Mouse (Mus musculus): ENCODE measurements at regions not wholly inside any gene's neighbourhood (a gene's known extent, or its start where the extent isn't known, plus 50 kb on each side); places are given as distances from the start of the nearest gene placed in this dataset.

- H3K9ac ChIP-seq, result no peak overlapping the region
- H3K4me2 ChIP-seq, result peak overlapping the region; percentile 40; the same call in 1 of the 2 replicates
- no peak for ATAC-seq (ENCODE audit: low read depth)
- WGBS, result 64% methylated on average over 3 of the region's 3 CpGs
- no peaks in the 10 kb centered on the region for H3K36me3 ChIP-seq
- peaks cover 23% of the 10 kb centered on the region for H3K4me1 ChIP-seq (replicated peaks)
- H3K9me3 ChIP-seq, result no peaks in the 10 kb centered on the region
- H3K27ac ChIP-seq (replicated peaks), result peak overlapping the region; percentile 78
- H3K4me3 ChIP-seq, result no peak overlapping the region
- no peaks in the 10 kb centered on the region for H3K27me3 ChIP-seq
Observed at GRCm38 (mm10) chr11:71390151-71390550, 159.6 kb upstream of the Nlrp1b start.

- no peak overlapping the region for H3K4me2 ChIP-seq
- H3K27me3 ChIP-seq, result no peaks in the 10 kb centered on the region
- H3K27ac ChIP-seq (replicated peaks), result no peak overlapping the region
- H3K9ac ChIP-seq, result no peak overlapping the region
- ATAC-seq (ENCODE audit: low read depth), result no peak
- no peaks in the 10 kb centered on the region for H3K36me3 ChIP-seq
- no peaks in the 10 kb centered on the region for H3K9me3 ChIP-seq
- no peak overlapping the region for H3K4me3 ChIP-seq
- 58% methylated on average over 3 of the region's 3 CpGs for WGBS
- H3K4me1 ChIP-seq (replicated peaks), result peaks cover 23% of the 10 kb centered on the region
Observed at GRCm38 (mm10) chr11:71390616-71391015, 160.1 kb upstream of the Nlrp1b start.

GRCm38 (mm10) chr11:71393406-71393805, 162.9 kb upstream of the Nlrp1b start:
- no peaks in the 10 kb centered on the region for H3K9me3 ChIP-seq
- H3K4me1 ChIP-seq (replicated peaks), result peaks cover 23% of the 10 kb centered on the region
- H3K4me2 ChIP-seq, result no peak overlapping the region
- H3K4me3 ChIP-seq, result no peak overlapping the region
- 82% methylated on average over 5 of the region's 5 CpGs for WGBS
- no peaks in the 10 kb centered on the region for H3K27me3 ChIP-seq
- no peak overlapping the region for H3K27ac ChIP-seq (replicated peaks)
- no peak overlapping the region for H3K9ac ChIP-seq
- H3K36me3 ChIP-seq, result no peaks in the 10 kb centered on the region
- ATAC-seq (ENCODE audit: low read depth), result no peak

GRCm38 (mm10) chr11:71395023-71395422, 164.5 kb upstream of the Nlrp1b start:
- WGBS, result 34% methylated on average over 4 of the region's 4 CpGs
- ATAC-seq (ENCODE audit: low read depth), result peak; percentile 65; the same call in 1 of the 2 replicates
- Histone ChIP-seq H3K9me3 (no peaks in the 10 kb centered on the region), H3K27me3 (no peaks in the 10 kb centered on the region), H3K4me3 (no peak overlapping the region), H3K4me1 (replicated peaks) (peaks cover 12% of the 10 kb centered on the region), H3K27ac (replicated peaks) (no peak overlapping the region), H3K4me2 (no peak overlapping the region), H3K9ac (no peak overlapping the region), H3K36me3 (no peaks in the 10 kb centered on the region)

GRCm38 (mm10) chr11:71395631-71396030, 165.1 kb upstream of the Nlrp1b start:
- no peak overlapping the region for H3K4me3 ChIP-seq
- peaks cover 6% of the 10 kb centered on the region for H3K4me1 ChIP-seq (replicated peaks)
- no peak overlapping the region for H3K4me2 ChIP-seq
- H3K27ac ChIP-seq (replicated peaks), result no peak overlapping the region
- WGBS, result 48% methylated on average over 1 of the region's 1 CpGs
- H3K36me3 ChIP-seq, result no peaks in the 10 kb centered on the region
- no peaks in the 10 kb centered on the region for H3K9me3 ChIP-seq
- no peaks in the 10 kb centered on the region for H3K27me3 ChIP-seq
- no peak overlapping the region for H3K9ac ChIP-seq
- no peak for ATAC-seq (ENCODE audit: low read depth)

GRCm38 (mm10) chr11:71400351-71400750, 169.8 kb upstream of the Nlrp1b start:
- no peak for ATAC-seq (ENCODE audit: low read depth)
- Histone ChIP-seq H3K9me3 (no peaks in the 10 kb centered on the region), H3K36me3 (no peaks in the 10 kb centered on the region), H3K9ac (no peak overlapping the region), H3K27me3 (no peaks in the 10 kb centered on the region), H3K4me1 (replicated peaks) (no peaks in the 10 kb centered on the region), H3K4me2 (no peak overlapping the region), H3K27ac (replicated peaks) (no peak overlapping the region), H3K4me3 (no peak overlapping the region)
- WGBS, result 93% methylated on average over 2 of the region's 2 CpGs

GRCm38 (mm10) chr11:71401411-71402276, 171.1 kb upstream of the Nlrp1b start:
- no peak overlapping the region for H3K9ac ChIP-seq
- H3K4me1 ChIP-seq (replicated peaks), result no peaks in the 10 kb centered on the region
- H3K27me3 ChIP-seq, result no peaks in the 10 kb centered on the region
- H3K4me2 ChIP-seq, result no peak overlapping the region
- ATAC-seq (ENCODE audit: low read depth), result no peak
- no peak overlapping the region for H3K27ac ChIP-seq (replicated peaks)
- no peak overlapping the region for H3K4me3 ChIP-seq
- H3K9me3 ChIP-seq, result no peaks in the 10 kb centered on the region
- H3K36me3 ChIP-seq, result no peaks in the 10 kb centered on the region
- 97% methylated on average over 2 of the region's 2 CpGs for WGBS

GRCm38 (mm10) chr11:71404361-71404760, 173.8 kb upstream of the Nlrp1b start:
- no peak for ATAC-seq (ENCODE audit: low read depth)
- H3K4me2 ChIP-seq, result no peak overlapping the region
- no peak overlapping the region for H3K9ac ChIP-seq
- H3K27ac ChIP-seq (replicated peaks), result no peak overlapping the region
- no peaks in the 10 kb centered on the region for H3K9me3 ChIP-seq
- no peak overlapping the region for H3K4me3 ChIP-seq
- H3K27me3 ChIP-seq, result no peaks in the 10 kb centered on the region
- H3K36me3 ChIP-seq, result no peaks in the 10 kb centered on the region
- WGBS, result 90% methylated on average over 3 of the region's 3 CpGs
- no peaks in the 10 kb centered on the region for H3K4me1 ChIP-seq (replicated peaks)

- no peak overlapping the region for H3K4me2 ChIP-seq
- H3K4me3 ChIP-seq, result no peak overlapping the region
- H3K36me3 ChIP-seq, result no peaks in the 10 kb centered on the region
- no peaks in the 10 kb centered on the region for H3K27me3 ChIP-seq
- WGBS, result 60% methylated on average over 6 of the region's 6 CpGs
- H3K27ac ChIP-seq (replicated peaks), result no peak overlapping the region
- ATAC-seq (ENCODE audit: low read depth), result no peak
- H3K9ac ChIP-seq, result no peak overlapping the region
- no peaks in the 10 kb centered on the region for H3K4me1 ChIP-seq (replicated peaks)
- no peaks in the 10 kb centered on the region for H3K9me3 ChIP-seq
Observed at GRCm38 (mm10) chr11:71407043-71407442, 176.5 kb upstream of the Nlrp1b start.

GRCm38 (mm10) chr11:71409211-71409765, 178.8 kb upstream of the Nlrp1b start:
- ATAC-seq (ENCODE audit: low read depth), result no peak
- 86% methylated on average over 6 of the region's 6 CpGs for WGBS

GRCm38 (mm10) chr11:71410582-71410981, 180.0 kb upstream of the Nlrp1b start:
- Histone ChIP-seq H3K9me3 (no peaks in the 10 kb centered on the region), H3K4me1 (replicated peaks) (peaks cover 17% of the 10 kb centered on the region), H3K4me2 (no peak overlapping the region), H3K4me3 (no peak overlapping the region), H3K9ac (no peak overlapping the region), H3K36me3 (no peaks in the 10 kb centered on the region), H3K27ac (replicated peaks) (no peak overlapping the region), H3K27me3 (no peaks in the 10 kb centered on the region)
- no peak for ATAC-seq (ENCODE audit: low read depth)
- 97% methylated on average over 3 of the region's 3 CpGs for WGBS

More at GRCm38 (mm10) chr11:71409211-71409765, 178.8 kb upstream of the Nlrp1b start:
- Histone ChIP-seq H3K27me3 (no peaks in the 10 kb centered on the region), H3K4me2 (no peak overlapping the region), H3K4me3 (no peak overlapping the region), H3K9me3 (no peaks in the 10 kb centered on the region), H3K4me1 (replicated peaks) (peaks cover 4% of the 10 kb centered on the region), H3K9ac (no peak overlapping the region), H3K36me3 (no peaks in the 10 kb centered on the region), H3K27ac (replicated peaks) (no peak overlapping the region)

GRCm38 (mm10) chr11:71411958-71412357, 181.4 kb upstream of the Nlrp1b start:
- no peaks in the 10 kb centered on the region for H3K36me3 ChIP-seq

More at GRCm38 (mm10) chr11:71411958-71412357, 181.4 kb upstream of the Nlrp1b start:
- no peaks in the 10 kb centered on the region for H3K9me3 ChIP-seq
- no peak for ATAC-seq (ENCODE audit: low read depth)
- no peak overlapping the region for H3K4me3 ChIP-seq
- H3K9ac ChIP-seq, result no peak overlapping the region
- WGBS, result 80% methylated on average over 1 of the region's 1 CpGs
- H3K4me2 ChIP-seq, result no peak overlapping the region
- H3K4me1 ChIP-seq (replicated peaks), result peaks cover 20% of the 10 kb centered on the region
- no peak overlapping the region for H3K27ac ChIP-seq (replicated peaks)
- no peaks in the 10 kb centered on the region for H3K27me3 ChIP-seq
